Mouse (Mus musculus) stomach, postnatal 0 days (tissue): ENCODE measurements around the gene Mrpl22.

Experiments
- CTCF ChIP-seq: IDR thresholded peaks from 2 replicates; pipeline ENCODE4 v1.5.1; 2016; ENCODE audit warnings: antibody characterized with exemption, low read depth, mild to moderate bottlenecking, moderate library complexity
- EP300 ChIP-seq: optimal IDR thresholded peaks from 2 replicates; pipeline ENCODE3; 2016; ENCODE audit warnings: antibody characterized with exemption

GRCm38 (mm10) chr11:58155458-58155857 is 16.0 kb upstream of the Mrpl22 start:
- TF ChIP-seq CTCF (no peak), EP300 (no peak)
